ENCODE assay signal across 7 mouse cellular contexts in the genomic region with DNA sequence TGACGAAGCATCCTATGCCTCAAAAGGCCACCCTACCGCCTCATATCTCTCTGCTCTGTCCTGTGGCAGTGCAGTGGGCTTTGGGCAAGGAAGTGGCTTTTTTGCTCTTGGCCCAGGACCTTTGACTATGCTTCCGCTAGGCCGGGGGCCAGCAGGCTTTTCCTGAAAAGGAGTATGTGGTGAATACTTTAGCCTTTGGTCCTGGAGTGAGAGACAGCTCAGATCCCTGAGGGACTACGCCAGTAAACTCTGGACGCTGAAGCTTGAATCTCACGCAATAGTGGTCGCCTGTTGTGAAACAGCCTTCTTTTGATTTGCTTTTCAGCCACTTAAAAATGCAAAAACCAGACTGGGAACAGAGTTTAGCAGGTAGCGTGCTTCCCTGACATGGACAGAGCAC. TPM values are rescaled to one million over a fixed set of nuclear protein-coding genes. Genes with fewer than 3 reads are reported as not detected.
A peak's percentile ranks its signal among the peaks of the same experiment; 100 is the strongest.
DNase-seq lines count a peak whose midpoint lies in the region; ATAC-seq and TF ChIP-seq lines count a peak whose summit lies in the region.

No protein-coding gene starts in this region.

- no peaks in the 10 kb centered on the region for H3K36me3 ChIP-seq in intestine, embryonic 16.5 days (ENCODE audit: control insufficient read depth, insufficient read depth, low read length)
- H3K36me3 ChIP-seq in lung, postnatal 0 days (ENCODE audit: insufficient read depth, low read length) = no peaks in the 10 kb centered on the region
- no peaks in the 10 kb centered on the region for H3K36me3 ChIP-seq in hindbrain, embryonic 14.5 days (replicated peaks; ENCODE audit: control insufficient read depth, insufficient read depth)

- no peaks in the 10 kb centered on the region for H3K27me3 ChIP-seq in intestine, embryonic 16.5 days (replicated peaks; ENCODE audit: control insufficient read depth, insufficient read depth, low read length)
- no peaks in the 10 kb centered on the region for H3K27me3 ChIP-seq in lung, postnatal 0 days (replicated peaks; ENCODE audit: insufficient read depth, low read length)
- peaks cover 14% of the 10 kb centered on the region; the same call in 1 of the 2 replicates for H3K27me3 ChIP-seq in hindbrain, embryonic 14.5 days (ENCODE audit: control insufficient read depth, insufficient read depth, low read length)

- peak overlapping the region; percentile 9 for H3K4me2 ChIP-seq in intestine, embryonic 16.5 days (ENCODE audit: low read depth, low read length)
- H3K4me2 ChIP-seq in lung, postnatal 0 days (replicated peaks; ENCODE audit: low read depth, low read length) = 0 out of 2 replicates have a peak overlapping the region, but pooled peaks have one; percentile 9
- no peak overlapping the region for H3K4me2 ChIP-seq in hindbrain, embryonic 14.5 days (replicated peaks)

- peak; percentile 42 for DNase-seq in adrenal gland, postnatal 25 days
- peak; percentile 61 for DNase-seq in gastrocnemius, adult 18-20 months (ENCODE audit: low spot score)
- DNase-seq in lung, postnatal 0 days (ENCODE audit: low spot score) = peak; percentile 83
- no peak for DNase-seq in natural killer cell, adult 2 months (ENCODE audit: low spot score in 2 of 2)
- DNase-seq in hindbrain, embryonic 14.5 days (ENCODE audit: low spot score) = no peak
- DNase-seq in layer of hippocampus, adult 11-12 months (ENCODE audit: low spot score) = no peak

- H3K27ac ChIP-seq in intestine, embryonic 16.5 days (ENCODE audit: low read length) = peak overlapping the region; percentile 91
- H3K27ac ChIP-seq in lung, postnatal 0 days (ENCODE audit: low read length) = peak overlapping the region; percentile 84
- H3K27ac ChIP-seq in hindbrain, embryonic 14.5 days = no peak overlapping the region

- peak; percentile 30; the same call in 1 of the 2 replicates for TF ChIP-seq EP300 in lung, postnatal 0 days (IDR thresholded peaks at IDR 0.05)

- H3K4me1 ChIP-seq in intestine, embryonic 16.5 days (ENCODE audit: control insufficient read depth, insufficient read depth, low read length) = peaks cover 75% of the 10 kb centered on the region
- peaks cover 45% of the 10 kb centered on the region for H3K4me1 ChIP-seq in lung, postnatal 0 days (ENCODE audit: insufficient read depth, low read depth, low read length)
- peaks cover 27% of the 10 kb centered on the region for H3K4me1 ChIP-seq in hindbrain, embryonic 14.5 days (replicated peaks; ENCODE audit: control insufficient read depth, insufficient read depth, low read length)

- no peaks in the 10 kb centered on the region for H3K9me3 ChIP-seq in intestine, embryonic 16.5 days (ENCODE audit: control insufficient read depth, low read length)
- no peaks in the 10 kb centered on the region for H3K9me3 ChIP-seq in lung, postnatal 0 days (ENCODE audit: low read length)
- no peaks in the 10 kb centered on the region for H3K9me3 ChIP-seq in hindbrain, embryonic 14.5 days (ENCODE audit: control insufficient read depth, low read length)

- TF ChIP-seq CTCF in lung, postnatal 0 days (IDR thresholded peaks at IDR 0.05) = no peak

- no peak overlapping the region for H3K4me3 ChIP-seq in intestine, embryonic 16.5 days (ENCODE audit: low read length)
- no peak overlapping the region for H3K4me3 ChIP-seq in lung, postnatal 0 days (ENCODE audit: low read depth, low read length)
- no peak overlapping the region for H3K4me3 ChIP-seq in hindbrain, embryonic 14.5 days (replicated peaks; ENCODE audit: low read length)

- ATAC-seq in intestine, embryonic 16.5 days = no peak
- peak; percentile 3; the same call in 1 of the 2 replicates for ATAC-seq in lung, postnatal 0 days
- ATAC-seq in hindbrain, embryonic 14.5 days (ENCODE audit: low FRiP score) = no peak

- H3K9ac ChIP-seq in intestine, embryonic 16.5 days (ENCODE audit: low read depth, low read length) = peak overlapping the region; percentile 31
- H3K9ac ChIP-seq in lung, postnatal 0 days (replicated peaks; ENCODE audit: low read depth) = no peak overlapping the region
- H3K9ac ChIP-seq in hindbrain, embryonic 14.5 days = no peak overlapping the region

- 61% methylated on average over 9 of the region's 9 CpGs for WGBS in intestine, embryonic 16.5 days
- WGBS in lung, postnatal 0 days = 22% methylated on average over 9 of the region's 9 CpGs
- WGBS in hindbrain, embryonic 14.5 days = 54% methylated on average over 9 of the region's 9 CpGs

RNA-seq across cellular contexts. Expression of a gene that starts 34.2 kb away (rescaled TPM):
- 8.8 and 9.0 TPM in 2 replicates for total RNA-seq in adrenal gland, postnatal 25 days (2021)
- total RNA-seq in gastrocnemius, adult 18-20 months (2021) = 1 to 10 TPM; 3.1 to 6.6 TPM
- 18.9 and 21.2 TPM in 2 replicates for polyA plus RNA-seq in intestine, embryonic 16.5 days (2015; fragmentation: Nextera tagmentation; extraction: Ambion mirVana)
- 27.5 and 57.0 TPM in 2 replicates for polyA plus RNA-seq in lung, postnatal 0 days (2015; fragmentation: Nextera tagmentation; extraction: Ambion mirVana)
- 2.9 and 3.0 TPM in 2 replicates for polyA plus RNA-seq in hindbrain, embryonic 14.5 days (2014; fragmentation: Nextera tagmentation; extraction: Ambion mirVana)

RNA-seq across cellular contexts. Expression of a gene that starts 50.5 kb away (rescaled TPM):
- 58.9 and 60.0 TPM in 2 replicates for total RNA-seq in adrenal gland, postnatal 25 days (2021)
- 10 to 100 TPM; 17.6 to 18.5 TPM for total RNA-seq in gastrocnemius, adult 18-20 months (2021)
- 33.9 and 35.7 TPM in 2 replicates for polyA plus RNA-seq in intestine, embryonic 16.5 days (2015; fragmentation: Nextera tagmentation; extraction: Ambion mirVana)
- polyA plus RNA-seq in lung, postnatal 0 days (2015; fragmentation: Nextera tagmentation; extraction: Ambion mirVana) = 88.6 and 89.5 TPM in 2 replicates
- polyA plus RNA-seq in hindbrain, embryonic 14.5 days (2014; fragmentation: Nextera tagmentation; extraction: Ambion mirVana) = 48.1 and 56.4 TPM in 2 replicates

Comparison
In these comparisons a context has a peak if more than half of its experiments do, and no peak if none do; other contexts are left out.
1. DNase-seq: peak in adrenal gland, postnatal 25 days (single experiment), gastrocnemius, adult 18-20 months (single experiment) and lung, postnatal 0 days (single experiment); none in natural killer cell, adult 2 months (0 of 2), hindbrain, embryonic 14.5 days (single experiment) and layer of hippocampus, adult 11-12 months (single experiment).